Mouse (Mus musculus): ENCODE measurements at regions not wholly inside any gene's neighbourhood (a gene's known extent, or its start where the extent isn't known, plus 50 kb on each side); places are given as distances from the start of the nearest gene placed in this dataset.

DNA sequence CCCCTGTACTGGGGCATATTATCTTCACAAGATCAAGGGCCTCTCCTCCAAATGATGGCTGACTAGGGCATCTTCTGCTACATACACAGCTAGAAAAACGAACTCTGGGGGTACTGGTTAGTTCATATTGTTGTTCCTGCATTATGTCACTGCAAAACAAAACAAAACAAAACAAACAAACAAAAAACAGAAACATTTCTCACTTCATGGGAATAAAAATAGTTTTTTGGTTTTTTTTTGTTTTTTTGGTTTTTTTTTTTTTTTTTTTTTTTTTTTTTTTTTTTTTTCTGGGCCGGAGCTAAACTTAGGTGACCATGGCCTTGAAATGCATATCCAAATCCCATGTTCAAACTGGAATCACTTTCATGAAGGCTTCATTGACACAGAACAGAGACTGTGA lies 1184.4 kb downstream of the Efna5 start:
- no peak for DNase-seq

DNA sequence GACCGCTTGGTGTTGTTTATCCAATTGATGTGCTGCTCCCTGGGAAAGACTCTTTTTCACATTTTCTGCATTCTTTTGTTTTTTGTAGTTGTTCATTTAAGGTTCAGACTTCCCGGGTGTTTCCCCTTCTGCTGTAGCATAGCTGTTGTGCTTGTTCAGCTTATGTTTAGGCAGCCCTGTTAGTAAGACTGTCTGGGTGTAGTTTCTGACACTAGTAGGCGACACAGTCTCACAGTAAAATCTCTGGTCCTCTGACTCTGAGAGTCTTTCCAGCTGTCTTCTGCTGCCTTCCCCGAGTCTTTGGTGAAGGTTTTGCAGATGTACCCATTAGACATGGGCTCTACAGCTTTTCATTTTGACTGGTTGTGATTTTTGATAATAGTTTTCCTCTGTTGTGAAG lies 1194.8 kb downstream of the Efna5 start:
- DNase-seq, result no peak

GRCm38 (mm10) chr17:61684524-61684923 lies 1196.6 kb downstream of the Efna5 start:
- no peak for DNase-seq

DNA sequence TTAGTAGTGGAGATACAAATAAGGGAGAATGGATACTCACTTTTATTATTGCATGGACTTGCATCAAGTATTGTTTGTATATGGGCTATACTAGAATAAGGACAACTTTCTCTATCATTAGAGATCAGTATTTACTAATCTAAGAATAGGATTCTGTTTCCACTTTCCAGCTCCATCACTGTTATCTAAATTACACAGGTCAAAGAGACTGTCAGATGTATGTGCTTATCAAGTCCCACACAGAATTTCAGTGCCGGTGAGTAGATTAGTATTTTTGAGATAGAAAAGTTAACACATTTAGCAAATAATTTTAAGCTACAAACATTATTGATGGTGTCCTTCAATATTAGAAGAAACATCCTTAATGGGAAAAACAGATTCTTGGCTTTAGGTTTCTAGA lies 1210.5 kb downstream of the Efna5 start:
- no peak for DNase-seq

DNA sequence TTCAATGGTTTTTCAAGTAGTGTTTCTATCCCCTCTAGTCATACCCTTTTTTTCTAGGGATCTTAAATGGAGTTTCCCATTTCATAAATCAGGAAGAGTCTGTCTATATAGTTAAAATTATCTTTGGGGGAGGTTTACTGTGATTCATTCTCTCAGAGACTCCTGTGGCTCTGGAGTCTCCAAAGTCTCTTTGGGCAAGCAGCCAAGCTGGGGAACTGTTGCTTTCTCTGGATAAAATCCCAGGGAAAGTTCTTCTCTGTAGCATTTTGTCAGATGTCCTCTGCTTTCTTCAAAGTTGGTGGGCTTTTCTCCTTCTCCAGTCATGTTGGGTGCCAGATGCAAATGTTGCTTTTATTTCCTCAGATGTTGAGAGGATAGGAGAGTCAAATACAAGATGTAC lies 1213.7 kb downstream of the Efna5 start:
- DNase-seq, result no peak

DNA sequence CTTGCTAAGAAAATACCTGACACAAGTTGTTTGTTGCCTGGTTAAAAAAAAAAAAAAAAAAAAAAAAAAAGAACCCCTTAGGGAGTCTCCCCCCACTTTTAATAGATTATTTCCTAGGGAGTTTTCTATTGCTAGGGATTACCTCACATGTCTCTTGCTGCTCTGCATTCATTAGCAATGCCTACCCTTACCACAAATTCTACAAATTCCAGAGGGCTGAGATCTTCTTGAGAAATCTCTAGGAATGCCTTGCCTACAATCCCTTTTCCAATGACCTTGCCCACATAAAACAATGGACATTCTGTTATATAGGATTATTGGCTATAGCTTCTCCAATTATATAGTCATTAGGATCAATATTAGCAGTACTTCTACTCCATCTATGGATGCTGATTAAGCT lies 1216.2 kb downstream of the Efna5 start:
- DNase-seq, result no peak

GRCm38 (mm10) chr17:61647576-61647975 lies 1233.5 kb downstream of the Efna5 start:
- no peak for DNase-seq

DNA sequence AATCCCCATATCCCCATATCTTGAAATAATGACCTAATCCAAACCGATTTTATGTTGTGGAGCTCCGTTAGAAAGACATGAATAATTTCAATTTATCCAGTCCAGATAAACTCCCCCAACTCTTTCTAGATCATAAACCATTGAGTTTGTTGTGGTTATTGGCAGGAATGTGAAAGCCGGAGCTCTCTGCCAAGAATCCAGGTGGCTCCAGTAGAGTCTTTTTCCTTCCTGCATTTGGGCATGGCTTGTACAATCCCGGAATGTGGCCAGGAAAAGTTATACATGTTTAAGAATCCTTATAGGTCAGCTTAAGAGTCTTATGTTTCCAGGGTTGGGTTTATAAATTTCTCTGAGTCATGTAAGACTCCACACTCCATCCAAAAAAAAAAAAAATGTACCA lies 1272.8 kb downstream of the Efna5 start:
- no peak for DNase-seq

- no peak for DNase-seq
Observed at GRCm38 (mm10) chr17:61606729-61607481, 1274.2 kb downstream of the Efna5 start.

GRCm38 (mm10) chr17:61604246-61604645 lies 1276.9 kb downstream of the Efna5 start:
- DNase-seq, result peak; percentile 18

DNA sequence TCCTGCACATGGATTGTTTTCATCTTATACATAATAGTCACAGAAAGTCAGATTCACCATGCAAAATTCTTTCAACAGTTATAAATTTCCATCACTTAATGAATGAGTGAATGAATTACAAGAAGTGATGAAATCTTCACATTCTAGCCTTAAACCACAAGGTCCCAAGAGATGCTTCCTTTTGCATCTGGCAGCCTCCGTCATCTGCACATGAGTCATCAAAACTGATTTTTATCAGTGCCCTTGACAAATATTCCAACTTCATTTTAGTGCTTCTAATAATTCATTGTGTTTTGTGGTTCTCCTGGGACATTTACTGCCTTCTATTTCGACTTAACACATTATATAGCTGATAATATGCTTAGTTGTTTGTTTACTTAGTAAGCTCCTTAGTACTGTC lies 1291.9 kb downstream of the Efna5 start:
- peak; percentile 60 for DNase-seq

DNA sequence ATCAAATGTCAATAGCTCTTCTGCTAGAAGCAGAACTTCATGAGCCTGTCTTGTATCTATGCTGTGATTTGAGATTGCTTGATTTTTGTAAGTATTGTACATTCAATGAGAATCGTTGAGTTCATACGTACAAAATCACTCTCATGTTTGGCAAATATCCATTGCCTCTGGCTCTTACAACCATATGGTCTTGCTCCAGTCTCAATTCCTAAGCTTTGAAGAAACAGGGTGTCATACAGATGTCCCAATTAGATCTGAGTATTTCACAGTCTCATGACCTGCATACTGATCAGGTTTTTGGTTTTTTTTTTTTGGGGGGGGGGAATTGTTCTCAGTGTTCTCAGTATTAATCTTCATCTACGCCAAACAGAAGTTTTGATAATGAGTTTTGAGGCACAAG lies 1302.2 kb downstream of the Efna5 start:
- DNase-seq, result no peak

- no peak for DNase-seq
Observed at GRCm38 (mm10) chr17:61570933-61571332, 1310.2 kb downstream of the Efna5 start.
